Mouse (Mus musculus): Measurements from ENCODE around the gene Gm14391.

- TF ChIP-seq CTCF (IDR thresholded peaks at IDR 0.05; ENCODE audit: insufficient read depth, low read length) (no peak), POLR2A (IDR thresholded peaks at IDR 0.05; ENCODE audit: borderline replicate concordance, extremely low read depth, low read depth, low read length) (no peak)
Observed at GRCm38 (mm10) chr2:175176312-175176711, 30.4 kb downstream of the Gm14391 start.

All from lung, adult 2 months (tissue).